Mouse (Mus musculus) myocyte (in vitro differentiated cells): ENCODE results near the gene Rbfox2. TPM values are rescaled to one million over a fixed set of nuclear protein-coding genes. Genes with fewer than 3 reads are reported as not detected.
A peak's percentile ranks its signal among the peaks of the same experiment; 100 is the strongest.

Experiments
- H3K27me3 ChIP-seq: one replicate; pipeline ENCODE4 v1.6.1; 2011; ENCODE audit not compliant: control insufficient read depth, insufficient read depth, insufficient read length
- H3K36me3 ChIP-seq: one replicate; pipeline ENCODE4 v1.6.1; 2011; ENCODE audit not compliant: control insufficient read depth, insufficient read depth
- H3K4me2 ChIP-seq: one replicate; pipeline ENCODE4 v1.6.1; 2011; ENCODE audit warnings: low read depth, control low read depth
- H3K4me3 ChIP-seq: one replicate; pipeline ENCODE4 v1.5.1; 2011; ENCODE audit warnings: mild to moderate bottlenecking, control low read depth, moderate library complexity
- H3K79me2 ChIP-seq: one replicate; pipeline ENCODE4 v1.6.1; 2011; ENCODE audit not compliant: control insufficient read depth, insufficient read depth
- H3ac ChIP-seq: one replicate; pipeline ENCODE4 v1.6.1; 2011; ENCODE audit not compliant: control insufficient read depth, insufficient read length
- CEBPB ChIP-seq: IDR thresholded peaks from 2 replicates; pipeline ENCODE4 v1.6.1; 2011; ENCODE audit warnings: mild to moderate bottlenecking, moderate library complexity; ENCODE audit not compliant: poor library complexity, insufficient read depth, severe bottlenecking
- E2F4 ChIP-seq: IDR thresholded peaks from one replicate; pipeline ENCODE4 v1.6.1; 2011; ENCODE audit warnings: mild to moderate bottlenecking, control low read depth, moderate library complexity; ENCODE audit not compliant: insufficient read depth
- MAX ChIP-seq: IDR thresholded peaks from one replicate; pipeline ENCODE4 v1.6.1; 2011; ENCODE audit warnings: low read depth, mild to moderate bottlenecking, control low read depth
- MYOD1 ChIP-seq, 3 experiments: IDR thresholded peaks; one replicate each; pipeline ENCODE4 v1.6.1; 2011; ENCODE audit warnings: control low read depth in 2 of 3, low read depth in 2 of 3, mild to moderate bottlenecking in 2 of 3, moderate library complexity in 1 of 3; ENCODE audit not compliant: insufficient read length in 2 of 3, control insufficient read depth in 1 of 3
- MYOG ChIP-seq, 3 experiments: IDR thresholded peaks; one replicate each; pipeline ENCODE4 v1.6.1; 2011; ENCODE audit warnings: control low read depth in 2 of 3, low read depth in 2 of 3, mild to moderate bottlenecking in 2 of 3; ENCODE audit not compliant: insufficient read length in 2 of 3, control insufficient read depth in 1 of 3, insufficient read depth in 1 of 3
- POLR2A ChIP-seq: IDR thresholded peaks from one replicate; pipeline ENCODE4 v1.6.1; 2011; ENCODE audit warnings: low read depth, mild to moderate bottlenecking, control low read depth, moderate library complexity; ENCODE audit not compliant: insufficient read length
- POLR2AphosphoS2 ChIP-seq: IDR thresholded peaks from one replicate; pipeline ENCODE4 v1.6.1; 2011; ENCODE audit warnings: low read depth, control low read depth; ENCODE audit not compliant: insufficient read length
- REST ChIP-seq: IDR thresholded peaks from one replicate; pipeline ENCODE4 v1.6.1; 2011; ENCODE audit warnings: mild to moderate bottlenecking, control low read depth, moderate library complexity; ENCODE audit not compliant: insufficient read depth, insufficient read length
- SRF ChIP-seq: IDR thresholded peaks from one replicate; pipeline ENCODE4 v1.6.1; 2011; ENCODE audit warnings: low read depth; ENCODE audit not compliant: control insufficient read depth, insufficient read length
- TCF12 ChIP-seq: IDR thresholded peaks from one replicate; pipeline ENCODE4 v1.6.1; 2011; ENCODE audit warnings: mild to moderate bottlenecking, control low read depth; ENCODE audit not compliant: poor library complexity, insufficient read depth, severe bottlenecking
- TCF3 ChIP-seq: IDR thresholded peaks from one replicate; pipeline ENCODE4 v1.6.1; 2011; ENCODE audit warnings: low read depth, control low read depth; ENCODE audit not compliant: insufficient read length
- USF1 ChIP-seq: IDR thresholded peaks from one replicate; pipeline ENCODE4 v1.6.1; 2011; ENCODE audit warnings: low read depth, mild to moderate bottlenecking, control low read depth, moderate library complexity
- polyA plus RNA-seq: library from polyadenylated mRNA; unstranded; fragments of >200 nt; fragmentation: generic; extraction: Trizol; gene quantifications from one replicate; pipeline ENCODE4 v1.2.1, GENCODE M21; 2012; ENCODE audit warnings: missing spikeins

Rbfox2 gene
- polyA plus RNA-seq, 1 experiment: 136 TPM

DNA sequence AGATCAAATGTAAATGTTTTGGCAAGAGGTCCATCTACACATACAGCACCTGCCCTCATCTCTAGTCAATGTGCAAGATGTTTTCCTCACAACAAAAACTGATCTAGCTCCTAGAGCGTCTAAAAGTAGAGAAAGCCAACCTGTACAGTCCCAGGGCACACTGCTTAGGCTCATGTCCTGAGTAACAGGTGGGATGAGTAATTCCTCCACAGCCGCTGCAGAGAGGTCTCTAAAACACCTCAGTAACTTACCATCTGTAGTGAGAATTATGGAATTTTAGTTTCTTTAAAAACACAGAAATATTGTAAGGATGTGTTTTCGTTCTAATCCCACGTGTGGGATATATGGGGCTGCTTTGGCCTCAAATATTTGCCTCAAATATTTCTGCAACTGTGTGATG, 50.0 kb downstream of the Rbfox2 start:
- Histone ChIP-seq H3K4me3 (no peak overlapping the region), H3K4me2 (peak overlapping the region; percentile 59), H3K36me3 (no peaks in the 10 kb centered on the region), H3K79me2 (peaks cover 74% of the 10 kb centered on the region), H3ac (no peak overlapping the region), H3K27me3 (no peaks in the 10 kb centered on the region)
- TF ChIP-seq E2F4 (no peak), MAX (no peak)

- H3K4me2 ChIP-seq: no peak overlapping the region
- H3K4me3 ChIP-seq: no peak overlapping the region
- TF ChIP-seq TCF3 (no peak), USF1 (no peak), SRF (no peak), E2F4 (no peak), REST (no peak), POLR2AphosphoS2 (no peak), MYOD1 (IDR thresholded peaks at IDR 0.05; ENCODE audit: control insufficient read depth in 1 of 3, insufficient read length in 2 of 3, low read depth in 2 of 3) (no peak), MAX (no peak), CEBPB (no peak), MYOG (IDR thresholded peaks at IDR 0.05; ENCODE audit: control insufficient read depth in 1 of 3, insufficient read depth in 1 of 3, insufficient read length in 2 of 3, low read depth in 2 of 3) (no peak), TCF12 (no peak), POLR2A (no peak)
- no peak overlapping the region for H3ac ChIP-seq
- H3K27me3 ChIP-seq: no peaks in the 10 kb centered on the region
- peaks cover 80% of the 10 kb centered on the region for H3K79me2 ChIP-seq
- H3K36me3 ChIP-seq: no peaks in the 10 kb centered on the region
These were observed 52.2 kb downstream of the Rbfox2 start for GRCm38 (mm10) chr15:77254636-77255035.

DNA sequence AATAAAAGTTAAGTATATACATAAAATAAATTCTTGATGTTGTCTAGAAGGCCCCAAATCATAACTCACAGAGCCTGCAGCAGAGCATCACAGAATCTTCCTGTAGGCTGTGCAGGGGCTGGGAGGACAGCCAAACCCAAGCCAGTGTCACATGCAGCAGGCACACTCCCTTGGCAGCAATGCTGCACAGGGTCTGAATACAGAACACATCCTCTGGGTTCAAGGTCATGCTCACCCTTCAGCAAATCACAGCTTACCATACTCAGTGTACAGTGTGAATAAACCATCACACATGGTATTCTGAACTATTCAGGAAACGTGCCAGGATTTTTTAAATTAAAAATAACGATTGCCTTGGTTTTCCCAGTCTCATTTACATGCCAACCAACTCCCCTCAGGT, 52.7 kb downstream of the Rbfox2 start:
- Histone ChIP-seq H3K27me3 (no peaks in the 10 kb centered on the region), H3K36me3 (no peaks in the 10 kb centered on the region), H3ac (no peak overlapping the region), H3K79me2 (peaks cover 80% of the 10 kb centered on the region), H3K4me2 (no peak overlapping the region), H3K4me3 (no peak overlapping the region)
- TF ChIP-seq MYOG (IDR thresholded peaks at IDR 0.05; ENCODE audit: control insufficient read depth in 1 of 3, insufficient read depth in 1 of 3, insufficient read length in 2 of 3, low read depth in 2 of 3) (no peak), TCF3 (no peak), MAX (no peak), POLR2A (no peak), USF1 (peak; percentile 36), SRF (no peak)

GRCm38 (mm10) chr15:77251706-77252105, 55.1 kb downstream of the Rbfox2 start:
- peaks cover 87% of the 10 kb centered on the region for H3K79me2 ChIP-seq
- no peak overlapping the region for H3K4me2 ChIP-seq
- H3K36me3 ChIP-seq: no peaks in the 10 kb centered on the region
- TF ChIP-seq CEBPB: no peak
- TF ChIP-seq E2F4: no peak
- no peak for TF ChIP-seq MAX
- no peak for TF ChIP-seq SRF
- no peak for TF ChIP-seq TCF3
- no peak for TF ChIP-seq MYOD1 (IDR thresholded peaks at IDR 0.05; ENCODE audit: control insufficient read depth in 1 of 3, insufficient read length in 2 of 3, low read depth in 2 of 3)
- no peak for TF ChIP-seq REST
- TF ChIP-seq POLR2A: no peak
- no peak for TF ChIP-seq TCF12
- H3K4me3 ChIP-seq: no peak overlapping the region
- no peaks in the 10 kb centered on the region for H3K27me3 ChIP-seq
- H3ac ChIP-seq: no peak overlapping the region

DNA sequence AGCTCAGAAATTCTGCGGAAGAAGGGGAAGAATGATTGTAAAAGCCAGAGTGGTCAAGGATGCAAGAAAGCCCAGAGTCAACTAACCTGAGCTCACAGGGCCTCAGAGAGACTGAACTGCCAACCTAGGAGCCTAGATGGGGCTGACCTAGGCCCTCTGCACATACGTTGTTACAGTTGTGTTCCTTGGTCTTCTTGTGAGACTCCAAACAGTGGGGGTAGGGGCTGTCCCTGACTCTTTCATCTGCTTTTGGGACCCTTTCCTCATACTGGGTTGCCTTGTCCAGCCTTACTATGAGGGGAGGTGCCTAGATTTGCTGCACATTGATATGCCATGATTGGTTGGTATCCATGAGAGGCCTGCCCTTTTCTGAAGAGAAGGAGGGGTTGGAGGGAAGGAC, 56.0 kb downstream of the Rbfox2 start:
- TF ChIP-seq USF1: no peak
- no peak for TF ChIP-seq TCF12
- no peak for TF ChIP-seq REST
- no peak for TF ChIP-seq POLR2A
- TF ChIP-seq POLR2AphosphoS2: no peak
- no peak for TF ChIP-seq CEBPB
- no peak for TF ChIP-seq SRF
- no peak for TF ChIP-seq MYOG (IDR thresholded peaks at IDR 0.05; ENCODE audit: control insufficient read depth in 1 of 3, insufficient read depth in 1 of 3, insufficient read length in 2 of 3, low read depth in 2 of 3)
- TF ChIP-seq MAX: no peak
- TF ChIP-seq E2F4: no peak
- no peak for TF ChIP-seq MYOD1 (IDR thresholded peaks at IDR 0.05; ENCODE audit: control insufficient read depth in 1 of 3, insufficient read length in 2 of 3, low read depth in 2 of 3)
- TF ChIP-seq TCF3: no peak
- no peaks in the 10 kb centered on the region for H3K27me3 ChIP-seq
- H3K4me3 ChIP-seq: no peak overlapping the region
- no peak overlapping the region for H3ac ChIP-seq
- H3K36me3 ChIP-seq: no peaks in the 10 kb centered on the region
- no peak overlapping the region for H3K4me2 ChIP-seq
- H3K79me2 ChIP-seq: peaks cover 88% of the 10 kb centered on the region

DNA sequence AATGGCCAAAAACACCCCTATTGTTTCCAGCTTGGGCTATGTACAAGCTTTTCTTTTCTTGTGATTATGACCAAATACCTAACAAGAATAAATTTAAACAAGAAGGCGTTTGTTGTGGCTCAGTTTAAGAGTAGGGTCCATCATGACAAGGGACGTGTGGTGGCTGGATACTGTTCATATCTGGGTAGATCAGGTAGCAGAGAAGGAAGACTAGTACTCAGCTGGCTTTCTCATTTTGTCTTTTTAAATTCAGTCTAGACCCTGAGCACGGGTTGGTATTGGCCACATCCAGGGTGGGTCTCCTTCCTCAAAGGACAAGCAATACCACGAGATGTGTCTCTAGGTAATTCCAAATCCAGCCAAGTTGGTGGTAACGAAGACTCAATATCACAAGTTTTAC, 57.4 kb downstream of the Rbfox2 start:
- no peaks in the 10 kb centered on the region for H3K36me3 ChIP-seq
- H3K27me3 ChIP-seq: no peaks in the 10 kb centered on the region
- no peak overlapping the region for H3K4me3 ChIP-seq
- H3ac ChIP-seq: no peak overlapping the region
- TF ChIP-seq MYOG (IDR thresholded peaks at IDR 0.05; ENCODE audit: control insufficient read depth in 1 of 3, insufficient read depth in 1 of 3, insufficient read length in 2 of 3, low read depth in 2 of 3) (no peak), MYOD1 (IDR thresholded peaks at IDR 0.05; ENCODE audit: control insufficient read depth in 1 of 3, insufficient read length in 2 of 3, low read depth in 2 of 3) (no peak), TCF12 (no peak), MAX (no peak), REST (no peak), E2F4 (no peak), TCF3 (no peak), POLR2A (no peak), POLR2AphosphoS2 (no peak), CEBPB (no peak), SRF (no peak), USF1 (no peak)
- H3K4me2 ChIP-seq: no peak overlapping the region
- H3K79me2 ChIP-seq: peaks cover 85% of the 10 kb centered on the region
